In the genomic region with DNA sequence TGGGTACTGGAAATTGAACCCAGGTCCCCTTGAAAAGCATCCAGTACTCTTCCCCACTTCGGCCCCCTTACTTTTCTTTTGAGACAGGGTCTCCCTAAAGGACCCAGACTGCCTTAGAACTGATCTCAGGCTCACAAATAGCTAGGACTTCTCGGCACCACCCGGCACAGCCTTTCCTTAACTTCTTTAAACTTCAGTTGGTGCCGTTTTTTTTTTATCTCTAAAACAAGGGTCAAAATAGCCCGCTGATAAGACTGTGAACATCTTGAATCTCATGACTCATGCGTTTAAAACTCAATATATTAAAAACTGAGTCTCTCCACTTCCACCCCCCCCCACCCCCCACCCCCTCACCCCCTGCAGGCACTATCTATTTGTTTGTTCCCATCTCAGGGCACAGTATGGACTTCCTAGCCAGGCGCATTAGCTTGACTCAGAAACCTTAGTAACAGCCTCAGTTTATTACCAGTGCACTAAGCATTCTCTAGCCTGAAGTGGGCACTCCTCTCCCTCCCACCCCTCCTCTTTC, we compare ENCODE assay signal across 19 mouse cellular contexts. TPM values are rescaled to one million over a fixed set of nuclear protein-coding genes. Genes with fewer than 3 reads are reported as not detected.
DNase-seq lines count a peak whose midpoint lies in the region; ATAC-seq and TF ChIP-seq lines count a peak whose summit lies in the region.
"Had no signal": no experiment of that assay in that cellular context is flagged by ENCODE, and none has a peak within 500 bp of the region (broad histone marks: within the 10 kb centered on the region; RNA-seq: fewer than 3 reads in every experiment).

No protein-coding gene starts in this region.

- H3K9me3 ChIP-seq in heart, embryonic 13.5 days: no peaks in the 10 kb centered on the region
- no peaks in the 10 kb centered on the region for H3K9me3 ChIP-seq in liver, embryonic 14.5 days (ENCODE audit: control insufficient read depth, low read length)
- no peaks in the 10 kb centered on the region for H3K9me3 ChIP-seq in midbrain, postnatal 0 days (ENCODE audit: low read length)
- no peaks in the 10 kb centered on the region for H3K9me3 ChIP-seq in forebrain, embryonic 15.5 days
- H3K9me3 ChIP-seq: embryonic facial prominence, embryonic 15.5 days; forebrain, embryonic 10.5 days; hindbrain, embryonic 15.5 days had no signal

- DNase-seq in heart, postnatal 10 days: no peak
- DNase-seq in liver: peak; percentile 38
- peak in 1 of 3 experiments; percentile 33 for DNase-seq in liver, embryonic 14.5 days (ENCODE audit: low read depth in 3 of 3, low spot score in 3 of 3)
- DNase-seq in midbrain, postnatal 0 days (ENCODE audit: low spot score): no peak
- no peak for DNase-seq in lung, postnatal 36 days
- DNase-seq: adrenal gland, adult 8-10 months; cerebellum, adult 11-12 months; cerebellum, adult 9-11 months; gastrocnemius, postnatal 14 days; heart, adult 2 months; heart, postnatal 36 days had no signal

- H3K9ac ChIP-seq in heart, embryonic 13.5 days: 0 out of 2 replicates have a peak overlapping the region, but pooled peaks have one; percentile 4
- H3K9ac ChIP-seq in liver, embryonic 14.5 days (replicated peaks): 0 out of 2 replicates have a peak overlapping the region, but pooled peaks have one; percentile 6
- H3K9ac ChIP-seq in midbrain, postnatal 0 days (replicated peaks; ENCODE audit: low read length, poor library complexity, severe bottlenecking): no peak overlapping the region
- H3K9ac ChIP-seq in forebrain, embryonic 15.5 days (replicated peaks): no peak overlapping the region
- H3K9ac ChIP-seq: embryonic facial prominence, embryonic 15.5 days; hindbrain, embryonic 15.5 days had no signal

- ATAC-seq in heart, embryonic 13.5 days (ENCODE audit: extremely low read depth, insufficient number of reproducible peaks, low FRiP score, low TSS enrichment): no peak
- peak; percentile 66 for ATAC-seq in liver, embryonic 14.5 days (ENCODE audit: insufficient read depth)
- peak; percentile 45 for ATAC-seq in megakaryocyte progenitor cell, adult 5-6 weeks (replicated peaks; ENCODE audit: poor library complexity)
- ATAC-seq in midbrain, postnatal 0 days (ENCODE audit: low FRiP score): no peak
- ATAC-seq in forebrain, embryonic 15.5 days (replicated peaks): no peak
- ATAC-seq: forebrain, embryonic 14.5 days had no signal

- WGBS in heart, embryonic 13.5 days: 41% methylated on average over 7 of the region's 7 CpGs
- WGBS in liver, embryonic 14.5 days (ENCODE audit: insufficient replicate concordance): 14% methylated on average over 7 of the region's 7 CpGs
- WGBS in midbrain, postnatal 0 days: 83% methylated on average over 7 of the region's 7 CpGs
- 89% methylated on average over 7 of the region's 7 CpGs for WGBS in forebrain, embryonic 15.5 days

- no peaks in the 10 kb centered on the region for H3K27me3 ChIP-seq in heart, embryonic 13.5 days (replicated peaks)
- H3K27me3 ChIP-seq in liver, embryonic 14.5 days (ENCODE audit: control insufficient read depth, insufficient read depth, low read length): no peaks in the 10 kb centered on the region
- no peaks in the 10 kb centered on the region for H3K27me3 ChIP-seq in midbrain, postnatal 0 days (ENCODE audit: insufficient read depth, low read length)
- no peaks in the 10 kb centered on the region for H3K27me3 ChIP-seq in forebrain, embryonic 15.5 days
- H3K27me3 ChIP-seq: embryonic facial prominence, embryonic 15.5 days; hindbrain, embryonic 15.5 days had no signal

- H3K4me1 ChIP-seq in heart, embryonic 13.5 days: peaks cover 10% of the 10 kb centered on the region
- H3K4me1 ChIP-seq in liver, embryonic 14.5 days (replicated peaks; ENCODE audit: control insufficient read depth in 2 of 2, insufficient read depth in 2 of 2, low read length in 1 of 2): peaks cover 0 to 30% of the 10 kb centered on the region in 2 experiments
- no peaks in the 10 kb centered on the region for H3K4me1 ChIP-seq in midbrain, postnatal 0 days (ENCODE audit: insufficient read depth, low read length)
- H3K4me1 ChIP-seq in forebrain, embryonic 15.5 days: no peaks in the 10 kb centered on the region
- H3K4me1 ChIP-seq: embryonic facial prominence, embryonic 15.5 days; forebrain, embryonic 10.5 days; hindbrain, embryonic 15.5 days had no signal

- H3K4me2 ChIP-seq in heart, embryonic 13.5 days: no peak overlapping the region
- peak overlapping the region; percentile 37 for H3K4me2 ChIP-seq in liver, embryonic 14.5 days (ENCODE audit: low read depth)
- no peak overlapping the region for H3K4me2 ChIP-seq in midbrain, postnatal 0 days (ENCODE audit: low read depth, low read length, poor library complexity, severe bottlenecking)
- no peak overlapping the region for H3K4me2 ChIP-seq in forebrain, embryonic 15.5 days (replicated peaks)
- H3K4me2 ChIP-seq: embryonic facial prominence, embryonic 15.5 days; heart, embryonic 11.5 days; hindbrain, embryonic 15.5 days had no signal

- intact Hi-C loops in heart, postnatal 10 days (cut with DNase I): no loop called here

- no peak overlapping the region for H3K27ac ChIP-seq in heart, embryonic 13.5 days (replicated peaks)
- peak overlapping the region; percentile 43 for H3K27ac ChIP-seq in liver, embryonic 14.5 days
- H3K27ac ChIP-seq in midbrain, postnatal 0 days (ENCODE audit: low read depth, low read length): no peak overlapping the region
- H3K27ac ChIP-seq in forebrain, embryonic 15.5 days (replicated peaks): no peak overlapping the region
- H3K27ac ChIP-seq: embryonic facial prominence, embryonic 15.5 days; forebrain, embryonic 10.5 days; heart, adult 2 months; hindbrain, embryonic 15.5 days had no signal

- no peaks in the 10 kb centered on the region for H3K36me3 ChIP-seq in heart, embryonic 13.5 days
- no peaks in the 10 kb centered on the region for H3K36me3 ChIP-seq in liver, embryonic 14.5 days (replicated peaks; ENCODE audit: control insufficient read depth, insufficient read depth, low read depth)
- no peaks in the 10 kb centered on the region for H3K36me3 ChIP-seq in midbrain, postnatal 0 days (ENCODE audit: insufficient read depth, low read length)
- no peaks in the 10 kb centered on the region for H3K36me3 ChIP-seq in forebrain, embryonic 15.5 days
- H3K36me3 ChIP-seq: embryonic facial prominence, embryonic 15.5 days; forebrain, embryonic 10.5 days; hindbrain, embryonic 15.5 days had no signal

- H3K4me3 ChIP-seq in heart, embryonic 13.5 days: no peak overlapping the region
- no peak overlapping the region for H3K4me3 ChIP-seq in liver, embryonic 14.5 days (ENCODE audit: insufficient read depth in 1 of 2, low read depth in 2 of 2, low read length in 2 of 2)
- no peak overlapping the region for H3K4me3 ChIP-seq in midbrain, postnatal 0 days (ENCODE audit: low read depth, low read length)
- H3K4me3 ChIP-seq in forebrain, embryonic 15.5 days: no peak overlapping the region
- H3K4me3 ChIP-seq: embryonic facial prominence, embryonic 15.5 days; forebrain, embryonic 10.5 days; heart, adult 2 months; hindbrain, embryonic 15.5 days had no signal

- peak; percentile 62 for TF ChIP-seq EP300 in liver, embryonic 14.5 days (IDR thresholded peaks at IDR 0.05; ENCODE audit: low read depth)

- no peak for TF ChIP-seq CTCF in liver, embryonic 14.5 days (IDR thresholded peaks at IDR 0.05; ENCODE audit: low read depth)
- TF ChIP-seq CTCF in midbrain, postnatal 0 days (IDR thresholded peaks at IDR 0.05): no peak

RNA-seq across cellular contexts. Expression of a gene that starts 10.9 kb away (rescaled TPM):
- 27.9 and 30.6 TPM in 2 replicates for polyA plus RNA-seq in heart, embryonic 13.5 days (2015; fragmentation: Nextera tagmentation; extraction: Ambion mirVana)
- 10 to 100 TPM; 10.4 to 10.6 TPM for total RNA-seq in heart, postnatal 10 days (2021)
- 3.4 and 5.5 TPM in 2 replicates for polyA plus RNA-seq in liver, embryonic 14.5 days (2012; rRNA removed)
- polyA plus RNA-seq in liver, embryonic 14.5 days (2014; fragmentation: Nextera tagmentation; extraction: Ambion mirVana): 15.0 and 15.5 TPM in 2 replicates
- total RNA-seq in megakaryocyte progenitor cell, adult 5-6 weeks (2015): 32.2 and 33.6 TPM in 2 replicates
- total RNA-seq in megakaryocyte progenitor cell, adult 5-6 weeks (2017): 13.2 and 21.9 TPM in 2 replicates
- 15.5 and 17.3 TPM in 2 replicates for total RNA-seq in midbrain, postnatal 0 days (2014; rRNA removed)
- 34.4 and 36.1 TPM in 2 replicates for polyA plus RNA-seq in midbrain, postnatal 0 days (2015; fragmentation: Nextera tagmentation; extraction: Ambion mirVana)
- 40.5 and 43.9 TPM in 2 replicates for polyA plus RNA-seq in forebrain, embryonic 15.5 days (2015; fragmentation: Nextera tagmentation; extraction: Ambion mirVana)

Comparison
In these comparisons a context has a peak if more than half of its experiments do, and no peak if none do; other contexts are left out.
1. ATAC-seq: peak in liver, embryonic 14.5 days (single experiment) and megakaryocyte progenitor cell, adult 5-6 weeks (single experiment); none in heart, embryonic 13.5 days (single experiment), midbrain, postnatal 0 days (single experiment) and forebrain, embryonic 15.5 days (single experiment).
2. H3K9ac ChIP-seq: peak in heart, embryonic 13.5 days (single experiment) and liver, embryonic 14.5 days (single experiment); none in midbrain, postnatal 0 days (single experiment) and forebrain, embryonic 15.5 days (single experiment).